Mouse (Mus musculus): ENCODE results near the gene Olfr447.

Olfr447 gene

GRCm38 (mm10) chr6:42908578-42908977, at the start of gene Olfr447:
TSS of gene Olfr447 (plus strand) at chr6:42908878.
- no peak for DNase-seq (ENCODE audit: low read depth, low spot score)

GRCm38 (mm10) chr6:42860222-42860819, 48.4 kb upstream of the Olfr447 start:
- DNase-seq (ENCODE audit: low read depth, low spot score): peak; percentile 49

- no peak for DNase-seq (ENCODE audit: low read depth, low spot score)
These were observed 39.0 kb upstream of the Olfr447 start for GRCm38 (mm10) chr6:42869695-42870094.

GRCm38 (mm10) chr6:42876323-42876722, 32.4 kb upstream of the Olfr447 start:
- DNase-seq (ENCODE audit: low read depth, low spot score): no peak

- DNase-seq (ENCODE audit: low read depth, low spot score): no peak
These were observed 18.5 kb upstream of the Olfr447 start, which contains the start of gene Olfr448 for GRCm38 (mm10) chr6:42890141-42890540. TSS of gene Olfr448 (plus strand) at chr6:42890441.

GRCm38 (mm10) chr6:42900345-42900744, 8.3 kb upstream of the Olfr447 start:
- no peak for DNase-seq (ENCODE audit: low read depth, low spot score)

- DNase-seq (ENCODE audit: low read depth, low spot score): no peak
These were observed 12.4 kb downstream of the Olfr447 start, which contains the start of gene Olfr446 for GRCm38 (mm10) chr6:42921077-42921476. TSS of gene Olfr446 (plus strand) at chr6:42921377.

GRCm38 (mm10) chr6:42948767-42949166, 40.1 kb downstream of the Olfr447 start, which contains the start of gene Olfr444:
TSS of gene Olfr444 (plus strand) at chr6:42949067.
- DNase-seq (ENCODE audit: low read depth, low spot score): no peak

Data from ZHBTc4 (cell line).